Mouse (Mus musculus): Measurements from ENCODE around the gene Sytl3. TPM values are rescaled to one million over a fixed set of nuclear protein-coding genes. Genes with fewer than 3 reads are reported as not detected.

Sytl3 gene
- polyA plus RNA-seq, 1 experiment from 2014 or later: 3.9 TPM

DNA sequence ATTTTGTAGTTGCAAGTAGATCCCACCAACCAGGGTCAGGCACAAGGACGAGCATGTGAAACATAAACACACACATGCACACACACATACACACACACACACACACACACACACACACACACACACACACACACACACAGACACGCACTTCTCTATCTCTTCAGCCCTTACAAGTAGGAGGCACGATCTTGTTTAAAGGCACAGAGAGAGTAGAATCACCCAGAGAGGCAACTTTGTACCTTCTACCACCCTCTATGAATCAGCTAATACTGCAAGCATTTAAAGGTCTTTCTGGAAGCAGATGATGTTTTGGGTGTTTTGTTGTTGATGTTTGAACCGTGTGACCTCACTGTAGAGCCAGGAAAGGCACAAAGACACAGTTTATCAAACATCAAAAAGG lies 116.8 kb downstream of the Sytl3 start:
- H3K9me3 ChIP-seq (ENCODE audit: control insufficient read depth, low read length): no peaks in the 10 kb centered on the region
- no peak for ATAC-seq
- no peaks in the 10 kb centered on the region for H3K36me3 ChIP-seq (ENCODE audit: control insufficient read depth, insufficient read depth, low read length)
- no peaks in the 10 kb centered on the region for H3K27me3 ChIP-seq (replicated peaks; ENCODE audit: control insufficient read depth, insufficient read depth, low read length)
- no peak overlapping the region for H3K4me2 ChIP-seq (ENCODE audit: low read depth, low read length)
- peaks cover 37% of the 10 kb centered on the region for H3K4me1 ChIP-seq (ENCODE audit: control insufficient read depth, insufficient read depth, low read length)
- no peak overlapping the region for H3K4me3 ChIP-seq (ENCODE audit: low read length)
- H3K27ac ChIP-seq (ENCODE audit: low read length): no peak overlapping the region
- no peak overlapping the region for H3K9ac ChIP-seq (ENCODE audit: low read depth, low read length)
- WGBS: 64% methylated on average over 4 of the region's 4 CpGs

- no peaks in the 10 kb centered on the region for H3K36me3 ChIP-seq (ENCODE audit: control insufficient read depth, insufficient read depth, low read length)
- 51% methylated on average over 6 of the region's 6 CpGs for WGBS
- ATAC-seq: no peak
- no peak overlapping the region for H3K4me3 ChIP-seq (ENCODE audit: low read length)
- no peak overlapping the region for H3K27ac ChIP-seq (ENCODE audit: low read length)
- H3K4me1 ChIP-seq (ENCODE audit: control insufficient read depth, insufficient read depth, low read length): peaks cover 37% of the 10 kb centered on the region
- H3K9me3 ChIP-seq (ENCODE audit: control insufficient read depth, low read length): no peaks in the 10 kb centered on the region
- H3K4me2 ChIP-seq (ENCODE audit: low read depth, low read length): no peak overlapping the region
- no peaks in the 10 kb centered on the region for H3K27me3 ChIP-seq (replicated peaks; ENCODE audit: control insufficient read depth, insufficient read depth, low read length)
- no peak overlapping the region for H3K9ac ChIP-seq (ENCODE audit: low read depth, low read length)
Observed at GRCm38 (mm10) chr17:6776123-6776522, 117.2 kb downstream of the Sytl3 start.

GRCm38 (mm10) chr17:6776576-6776975 lies 117.7 kb downstream of the Sytl3 start:
- H3K4me3 ChIP-seq (ENCODE audit: low read length): no peak overlapping the region
- ATAC-seq: no peak
- WGBS: 39% methylated on average over 5 of the region's 5 CpGs
- peak overlapping the region; percentile 6; the same call in 1 of the 2 replicates for H3K27ac ChIP-seq (ENCODE audit: low read length)
- H3K27me3 ChIP-seq (replicated peaks; ENCODE audit: control insufficient read depth, insufficient read depth, low read length): no peaks in the 10 kb centered on the region
- no peaks in the 10 kb centered on the region for H3K9me3 ChIP-seq (ENCODE audit: control insufficient read depth, low read length)
- H3K4me1 ChIP-seq (ENCODE audit: control insufficient read depth, insufficient read depth, low read length): peaks cover 32% of the 10 kb centered on the region
- 0 out of 2 replicates have a peak overlapping the region, but pooled peaks have one; percentile 39 for H3K9ac ChIP-seq (ENCODE audit: low read depth, low read length)
- H3K36me3 ChIP-seq (ENCODE audit: control insufficient read depth, insufficient read depth, low read length): no peaks in the 10 kb centered on the region
- H3K4me2 ChIP-seq (ENCODE audit: low read depth, low read length): peak overlapping the region; percentile 83; the same call in 1 of the 2 replicates

DNA sequence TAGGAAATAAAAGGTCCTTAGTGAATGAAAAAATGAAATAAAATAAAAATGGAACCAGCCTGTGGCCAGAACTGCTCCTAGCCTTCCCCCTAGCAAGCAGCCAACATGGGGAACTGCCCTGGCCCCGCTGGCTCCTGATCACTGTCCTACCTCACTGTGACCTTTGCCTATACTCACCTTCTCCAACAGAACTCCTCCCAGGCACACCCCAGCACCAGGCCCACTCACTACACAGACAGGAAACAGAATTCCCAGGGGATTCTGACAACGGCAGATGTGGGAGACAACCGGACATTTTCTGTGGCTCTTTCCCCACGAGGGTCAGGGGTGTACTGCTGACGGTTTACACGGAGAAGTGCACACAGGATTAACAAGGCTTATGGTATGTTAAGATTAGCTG lies 118.2 kb downstream of the Sytl3 start:
- Histone ChIP-seq H3K4me1 (ENCODE audit: control insufficient read depth, insufficient read depth, low read length) (peaks cover 27% of the 10 kb centered on the region), H3K4me3 (ENCODE audit: low read length) (no peak overlapping the region; the same call in 1 of the 2 replicates), H3K9ac (ENCODE audit: low read depth, low read length) (peak overlapping the region; percentile 39; the same call in 1 of the 2 replicates), H3K36me3 (ENCODE audit: control insufficient read depth, insufficient read depth, low read length) (no peaks in the 10 kb centered on the region), H3K27me3 (replicated peaks; ENCODE audit: control insufficient read depth, insufficient read depth, low read length) (no peaks in the 10 kb centered on the region), H3K4me2 (ENCODE audit: low read depth, low read length) (peak overlapping the region; percentile 83), H3K9me3 (ENCODE audit: control insufficient read depth, low read length) (no peaks in the 10 kb centered on the region), H3K27ac (ENCODE audit: low read length) (peak overlapping the region; percentile 66)
- 43% methylated on average over 6 of the region's 6 CpGs for WGBS
- ATAC-seq: no peak

DNA sequence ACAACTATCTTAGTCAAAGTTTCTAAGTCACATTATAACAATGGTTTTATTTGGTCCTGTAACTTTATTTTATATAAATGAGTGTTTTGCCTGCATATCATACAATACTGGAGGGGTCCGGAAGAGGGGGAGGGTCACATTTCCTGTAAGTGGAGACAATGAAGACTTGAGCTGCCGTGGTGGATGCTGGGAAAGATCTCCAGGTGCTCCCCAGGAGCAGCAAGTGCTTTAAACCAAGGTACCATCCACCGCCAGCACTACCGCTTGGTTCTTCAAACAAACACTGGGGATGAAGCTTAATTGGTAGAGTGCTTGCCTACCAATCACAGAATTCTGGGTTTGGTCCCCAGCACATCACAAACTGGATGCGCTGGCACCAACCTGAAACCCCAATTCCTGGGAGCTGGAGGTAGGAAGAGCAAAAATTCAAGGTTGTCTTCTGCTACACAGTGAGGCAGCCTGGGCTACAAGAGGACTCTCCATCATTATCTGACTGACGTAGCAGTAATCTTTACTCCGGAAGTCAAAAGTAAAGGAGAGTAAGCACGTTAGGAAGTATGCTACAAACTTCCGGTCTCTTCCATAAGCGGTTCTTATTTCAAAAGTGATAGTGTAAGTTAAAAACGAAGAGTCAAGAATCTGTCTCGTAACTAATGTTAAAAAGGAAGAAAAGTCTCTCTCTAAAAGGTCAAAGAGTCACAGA lies 118.9 kb downstream of the Sytl3 start:
- no peak for ATAC-seq
- Histone ChIP-seq H3K9me3 (ENCODE audit: control insufficient read depth, low read length) (no peaks in the 10 kb centered on the region), H3K27ac (ENCODE audit: low read length) (peak overlapping the region; percentile 52; the same call in 1 of the 2 replicates), H3K4me1 (ENCODE audit: control insufficient read depth, insufficient read depth, low read length) (peaks cover 23% of the 10 kb centered on the region), H3K27me3 (replicated peaks; ENCODE audit: control insufficient read depth, insufficient read depth, low read length) (no peaks in the 10 kb centered on the region), H3K4me3 (ENCODE audit: low read length) (no peak overlapping the region; the same call in 1 of the 2 replicates), H3K9ac (ENCODE audit: low read depth, low read length) (no peak overlapping the region), H3K36me3 (ENCODE audit: control insufficient read depth, insufficient read depth, low read length) (no peaks in the 10 kb centered on the region), H3K4me2 (ENCODE audit: low read depth, low read length) (peak overlapping the region; percentile 83)
- WGBS: 50% methylated on average over 12 of the region's 12 CpGs

GRCm38 (mm10) chr17:6778332-6778683 lies 119.4 kb downstream of the Sytl3 start:
- ATAC-seq: no peak
- peak overlapping the region; percentile 63; the same call in 1 of the 2 replicates for H3K9ac ChIP-seq (ENCODE audit: low read depth, low read length)
- peaks cover 23% of the 10 kb centered on the region for H3K4me1 ChIP-seq (ENCODE audit: control insufficient read depth, insufficient read depth, low read length)
- peak overlapping the region; percentile 73 for H3K27ac ChIP-seq (ENCODE audit: low read length)
- H3K9me3 ChIP-seq (ENCODE audit: control insufficient read depth, low read length): no peaks in the 10 kb centered on the region
- H3K36me3 ChIP-seq (ENCODE audit: control insufficient read depth, insufficient read depth, low read length): no peaks in the 10 kb centered on the region
- H3K4me2 ChIP-seq (ENCODE audit: low read depth, low read length): peak overlapping the region; percentile 83
- 1% methylated on average over 9 of the region's 9 CpGs for WGBS
- H3K4me3 ChIP-seq (ENCODE audit: low read length): peak overlapping the region; percentile 48
- H3K27me3 ChIP-seq (replicated peaks; ENCODE audit: control insufficient read depth, insufficient read depth, low read length): no peaks in the 10 kb centered on the region

DNA sequence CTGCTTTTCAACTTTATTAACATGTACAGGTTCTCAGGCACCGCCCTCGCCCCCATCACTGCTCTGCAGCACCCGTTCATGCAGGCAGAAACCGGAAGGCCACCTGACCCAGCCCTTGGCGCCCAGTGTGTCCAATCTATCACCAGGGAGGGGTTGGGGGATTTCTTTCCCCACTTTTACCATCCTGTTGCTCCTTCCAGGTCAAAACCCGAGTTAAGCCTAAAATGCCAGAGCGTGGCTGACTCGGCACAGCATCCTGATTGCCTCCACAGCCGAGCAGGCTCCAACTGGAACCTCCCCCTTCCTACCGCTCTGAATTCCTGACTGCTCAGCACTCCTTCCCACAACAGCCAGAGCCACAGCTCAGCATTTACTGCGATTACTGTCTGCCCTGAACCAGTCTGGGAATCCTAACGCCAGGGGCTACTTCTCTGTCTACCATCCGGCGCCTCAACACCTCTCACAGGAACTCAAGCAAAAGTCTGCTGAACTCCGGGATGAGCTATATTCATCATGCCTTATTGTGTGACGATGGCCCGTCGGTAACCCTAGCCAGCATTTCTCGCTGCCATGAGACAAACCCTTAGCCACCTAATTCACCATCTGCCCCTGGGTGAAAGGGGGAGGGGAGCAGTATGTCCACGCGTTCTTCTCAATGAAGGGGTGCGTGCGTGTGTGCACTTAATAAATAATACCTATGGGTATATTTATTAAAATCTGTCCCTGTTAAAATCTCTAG lies 120.0 kb downstream of the Sytl3 start:
- no peaks in the 10 kb centered on the region for H3K27me3 ChIP-seq (replicated peaks; ENCODE audit: control insufficient read depth, insufficient read depth, low read length)
- no peak for ATAC-seq
- WGBS: 4% methylated on average over 23 of the region's 23 CpGs
- H3K4me3 ChIP-seq (ENCODE audit: low read length): peak overlapping the region; percentile 48
- no peaks in the 10 kb centered on the region for H3K36me3 ChIP-seq (ENCODE audit: control insufficient read depth, insufficient read depth, low read length)
- H3K9me3 ChIP-seq (ENCODE audit: control insufficient read depth, low read length): no peaks in the 10 kb centered on the region
- peak overlapping the region; percentile 83 for H3K4me2 ChIP-seq (ENCODE audit: low read depth, low read length)
- H3K4me1 ChIP-seq (ENCODE audit: control insufficient read depth, insufficient read depth, low read length): peaks cover 17% of the 10 kb centered on the region
- peak overlapping the region; percentile 63 for H3K9ac ChIP-seq (ENCODE audit: low read depth, low read length)
- H3K27ac ChIP-seq (ENCODE audit: low read length): peak overlapping the region; percentile 73

- peak overlapping the region; percentile 83 for H3K4me2 ChIP-seq (ENCODE audit: low read depth, low read length)
- peak overlapping the region; percentile 48 for H3K4me3 ChIP-seq (ENCODE audit: low read length)
- no peaks in the 10 kb centered on the region for H3K36me3 ChIP-seq (ENCODE audit: control insufficient read depth, insufficient read depth, low read length)
- H3K4me1 ChIP-seq (ENCODE audit: control insufficient read depth, insufficient read depth, low read length): peaks cover 14% of the 10 kb centered on the region
- peak overlapping the region; percentile 73 for H3K27ac ChIP-seq (ENCODE audit: low read length)
- no peaks in the 10 kb centered on the region for H3K9me3 ChIP-seq (ENCODE audit: control insufficient read depth, low read length)
- peak overlapping the region; percentile 63 for H3K9ac ChIP-seq (ENCODE audit: low read depth, low read length)
- 16% methylated on average over 7 of the region's 7 CpGs for WGBS
- H3K27me3 ChIP-seq (replicated peaks; ENCODE audit: control insufficient read depth, insufficient read depth, low read length): no peaks in the 10 kb centered on the region
- ATAC-seq: peak; percentile 24
Observed at GRCm38 (mm10) chr17:6779632-6780031, 120.7 kb downstream of the Sytl3 start.

- Histone ChIP-seq H3K4me1 (ENCODE audit: control insufficient read depth, insufficient read depth, low read length) (peaks cover 14% of the 10 kb centered on the region), H3K9ac (ENCODE audit: low read depth, low read length) (peak overlapping the region; percentile 63), H3K4me2 (ENCODE audit: low read depth, low read length) (peak overlapping the region; percentile 83), H3K36me3 (ENCODE audit: control insufficient read depth, insufficient read depth, low read length) (no peaks in the 10 kb centered on the region), H3K4me3 (ENCODE audit: low read length) (peak overlapping the region; percentile 48), H3K27me3 (replicated peaks; ENCODE audit: control insufficient read depth, insufficient read depth, low read length) (no peaks in the 10 kb centered on the region), H3K27ac (ENCODE audit: low read length) (peak overlapping the region; percentile 73), H3K9me3 (ENCODE audit: control insufficient read depth, low read length) (no peaks in the 10 kb centered on the region)
- ATAC-seq: no peak
- 48% methylated on average over 4 of the region's 4 CpGs for WGBS
Observed at GRCm38 (mm10) chr17:6780521-6781115, 121.7 kb downstream of the Sytl3 start.

All from intestine, embryonic 16.5 days (tissue).